Mouse (Mus musculus) myocyte (in vitro differentiated cells): ENCODE data around the gene Plekhh3.

Source experiments
- CEBPB ChIP-seq: IDR thresholded peaks from 2 replicates; pipeline ENCODE4 v1.6.1; 2011; ENCODE audit warnings: mild to moderate bottlenecking, moderate library complexity; ENCODE audit not compliant: poor library complexity, insufficient read depth, severe bottlenecking
- E2F4 ChIP-seq: IDR thresholded peaks from one replicate; pipeline ENCODE4 v1.6.1; 2011; ENCODE audit warnings: mild to moderate bottlenecking, control low read depth, moderate library complexity; ENCODE audit not compliant: insufficient read depth
- MAX ChIP-seq: IDR thresholded peaks from one replicate; pipeline ENCODE4 v1.6.1; 2011; ENCODE audit warnings: low read depth, mild to moderate bottlenecking, control low read depth
- MYOD1 ChIP-seq, 3 experiments: IDR thresholded peaks; one replicate each; pipeline ENCODE4 v1.6.1; 2011; ENCODE audit warnings: control low read depth in 2 of 3, low read depth in 2 of 3, mild to moderate bottlenecking in 2 of 3, moderate library complexity in 1 of 3; ENCODE audit not compliant: insufficient read length in 2 of 3, control insufficient read depth in 1 of 3
- MYOG ChIP-seq, 3 experiments: IDR thresholded peaks; one replicate each; pipeline ENCODE4 v1.6.1; 2011; ENCODE audit warnings: control low read depth in 2 of 3, low read depth in 2 of 3, mild to moderate bottlenecking in 2 of 3; ENCODE audit not compliant: insufficient read length in 2 of 3, control insufficient read depth in 1 of 3, insufficient read depth in 1 of 3
- POLR2A ChIP-seq: IDR thresholded peaks from one replicate; pipeline ENCODE4 v1.6.1; 2011; ENCODE audit warnings: low read depth, mild to moderate bottlenecking, control low read depth, moderate library complexity; ENCODE audit not compliant: insufficient read length
- POLR2AphosphoS2 ChIP-seq: IDR thresholded peaks from one replicate; pipeline ENCODE4 v1.6.1; 2011; ENCODE audit warnings: low read depth, control low read depth; ENCODE audit not compliant: insufficient read length
- REST ChIP-seq: IDR thresholded peaks from one replicate; pipeline ENCODE4 v1.6.1; 2011; ENCODE audit warnings: mild to moderate bottlenecking, control low read depth, moderate library complexity; ENCODE audit not compliant: insufficient read depth, insufficient read length
- SRF ChIP-seq: IDR thresholded peaks from one replicate; pipeline ENCODE4 v1.6.1; 2011; ENCODE audit warnings: low read depth; ENCODE audit not compliant: control insufficient read depth, insufficient read length
- TCF12 ChIP-seq: IDR thresholded peaks from one replicate; pipeline ENCODE4 v1.6.1; 2011; ENCODE audit warnings: mild to moderate bottlenecking, control low read depth; ENCODE audit not compliant: poor library complexity, insufficient read depth, severe bottlenecking
- TCF3 ChIP-seq: IDR thresholded peaks from one replicate; pipeline ENCODE4 v1.6.1; 2011; ENCODE audit warnings: low read depth, control low read depth; ENCODE audit not compliant: insufficient read length
- USF1 ChIP-seq: IDR thresholded peaks from one replicate; pipeline ENCODE4 v1.6.1; 2011; ENCODE audit warnings: low read depth, mild to moderate bottlenecking, control low read depth, moderate library complexity

- TF ChIP-seq POLR2A (no peak), POLR2AphosphoS2 (no peak), E2F4 (no peak), USF1 (no peak), MYOD1 (IDR thresholded peaks at IDR 0.05; ENCODE audit: control insufficient read depth in 1 of 3, insufficient read length in 2 of 3, low read depth in 2 of 3) (no peak), TCF3 (no peak), MYOG (IDR thresholded peaks at IDR 0.05; ENCODE audit: control insufficient read depth in 1 of 3, insufficient read depth in 1 of 3, insufficient read length in 2 of 3, low read depth in 2 of 3) (no peak), CEBPB (no peak), MAX (no peak), TCF12 (no peak), REST (no peak), SRF (no peak)
Observed at GRCm38 (mm10) chr11:101176933-101177773, 6.0 kb upstream of the Plekhh3 start.
